Mouse (Mus musculus): ENCODE data around the gene March1. TPM values are rescaled to one million over a fixed set of nuclear protein-coding genes. Genes with fewer than 3 reads are reported as not detected.

March1 gene
- polyA plus RNA-seq, 1 experiment, result 2.4 TPM

DNA sequence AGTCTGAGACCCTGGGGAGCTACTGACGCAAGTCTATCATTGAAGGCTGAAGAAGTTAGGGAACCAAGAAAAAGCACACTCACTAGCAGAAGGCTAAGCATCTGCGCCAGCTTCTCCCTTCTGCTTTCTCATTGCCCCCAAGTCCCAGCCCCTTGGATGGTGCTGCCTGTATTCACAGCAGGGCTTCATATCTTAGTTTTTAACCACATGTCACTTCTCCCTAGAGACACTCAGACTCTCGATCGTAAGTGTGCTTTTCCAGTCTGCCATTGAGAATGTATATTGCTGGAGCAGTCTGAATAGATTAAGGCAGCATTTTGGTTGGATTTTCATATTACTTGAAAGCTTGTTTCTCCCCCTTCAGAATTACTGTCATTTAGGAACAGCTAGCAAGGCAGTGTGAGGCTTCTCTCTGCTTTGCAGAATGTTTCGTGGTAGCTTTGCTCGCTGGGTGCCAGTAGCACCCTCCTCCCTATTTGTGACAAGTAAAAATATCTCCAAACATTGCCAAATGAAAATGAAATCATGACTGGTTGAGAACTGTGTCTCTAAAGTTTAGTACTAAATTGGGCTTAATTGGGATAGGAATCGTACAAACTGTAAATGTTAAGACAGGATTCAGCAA is 586.2 kb downstream of the March1 start:
- no peaks in the 10 kb centered on the region for H3K27me3 ChIP-seq (ENCODE audit: control insufficient read depth, insufficient read depth, low read length)
- 88% methylated on average over 7 of the region's 7 CpGs for WGBS
- no peak overlapping the region for H3K27ac ChIP-seq (ENCODE audit: control insufficient read depth, insufficient read depth, low read length)
- DNase-seq, result no peak
- TF ChIP-seq CTCF (IDR thresholded peaks at IDR 0.05; ENCODE audit: borderline replicate concordance, control insufficient read depth, extremely low read depth, insufficient read depth, low read length, poor library complexity) (no peak), POLR2A (IDR thresholded peaks at IDR 0.05; ENCODE audit: control insufficient read depth, extremely low read depth, insufficient read depth, low read length, poor library complexity) (no peak)
- H3K36me3 ChIP-seq (ENCODE audit: control insufficient read depth, insufficient read depth, low read length), result no peaks in the 10 kb centered on the region
- no peak overlapping the region for H3K4me3 ChIP-seq (ENCODE audit: control insufficient read depth, insufficient read depth, low read length)
- H3K4me1 ChIP-seq (replicated peaks; ENCODE audit: control insufficient read depth, insufficient read depth, low read length), result no peaks in the 10 kb centered on the region

DNA sequence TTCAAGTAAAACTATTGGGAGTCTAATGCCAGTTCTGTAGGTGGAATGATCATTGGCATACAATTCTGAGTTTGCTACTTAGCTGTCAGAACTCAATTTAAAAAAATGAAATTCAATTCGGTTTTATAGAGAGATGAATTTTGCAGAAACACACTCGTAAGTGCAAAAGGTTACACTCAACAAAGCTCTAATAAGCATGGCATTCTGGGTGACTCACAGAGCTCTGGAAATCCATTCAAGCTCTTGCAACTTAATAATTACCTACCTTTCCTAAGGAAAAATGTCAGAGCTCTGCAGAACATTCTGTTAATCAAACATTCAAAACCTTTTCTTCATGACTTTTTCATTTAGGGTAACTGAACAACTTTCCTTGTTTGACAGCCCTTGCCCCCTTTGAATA is 591.9 kb downstream of the March1 start:
- Histone ChIP-seq H3K4me3 (ENCODE audit: control insufficient read depth, insufficient read depth, low read length) (no peak overlapping the region), H3K4me1 (replicated peaks; ENCODE audit: control insufficient read depth, insufficient read depth, low read length) (no peaks in the 10 kb centered on the region), H3K36me3 (ENCODE audit: control insufficient read depth, insufficient read depth, low read length) (no peaks in the 10 kb centered on the region), H3K27ac (ENCODE audit: control insufficient read depth, insufficient read depth, low read length) (no peak overlapping the region), H3K27me3 (ENCODE audit: control insufficient read depth, insufficient read depth, low read length) (no peaks in the 10 kb centered on the region)
- WGBS, result 73% methylated on average over 2 of the region's 2 CpGs
- no peak for DNase-seq
- no peak for TF ChIP-seq CTCF (IDR thresholded peaks at IDR 0.05; ENCODE audit: borderline replicate concordance, control insufficient read depth, extremely low read depth, insufficient read depth, low read length, poor library complexity)
- no peak for TF ChIP-seq POLR2A (IDR thresholded peaks at IDR 0.05; ENCODE audit: control insufficient read depth, extremely low read depth, insufficient read depth, low read length, poor library complexity)

DNA sequence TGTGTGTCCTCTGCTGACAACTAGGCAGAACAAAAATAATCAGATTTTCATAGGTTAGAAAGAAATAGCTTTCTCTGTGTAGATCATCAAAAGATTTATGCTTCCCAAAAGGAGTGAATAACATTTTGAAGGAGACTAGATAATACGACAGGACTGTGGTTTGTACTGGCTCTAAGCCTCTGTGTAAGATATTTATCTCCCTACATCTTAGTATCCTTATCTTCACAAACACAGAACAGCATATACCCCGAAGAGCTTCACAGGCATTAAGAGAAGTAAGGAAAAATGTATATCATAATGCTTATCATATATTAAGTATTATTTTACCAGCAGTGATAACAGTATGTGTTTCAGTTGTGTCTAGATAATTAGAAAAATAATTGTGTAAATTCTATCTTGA is 592.6 kb downstream of the March1 start:
- TF ChIP-seq CTCF (IDR thresholded peaks at IDR 0.05; ENCODE audit: borderline replicate concordance, control insufficient read depth, extremely low read depth, insufficient read depth, low read length, poor library complexity) (no peak), POLR2A (IDR thresholded peaks at IDR 0.05; ENCODE audit: control insufficient read depth, extremely low read depth, insufficient read depth, low read length, poor library complexity) (no peak)
- DNase-seq, result no peak
- H3K27ac ChIP-seq (ENCODE audit: control insufficient read depth, insufficient read depth, low read length), result no peak overlapping the region
- 81% methylated on average over 2 of the region's 2 CpGs for WGBS
- no peaks in the 10 kb centered on the region for H3K36me3 ChIP-seq (ENCODE audit: control insufficient read depth, insufficient read depth, low read length)
- no peak overlapping the region for H3K4me3 ChIP-seq (ENCODE audit: control insufficient read depth, insufficient read depth, low read length)
- H3K4me1 ChIP-seq (replicated peaks; ENCODE audit: control insufficient read depth, insufficient read depth, low read length), result no peaks in the 10 kb centered on the region
- H3K27me3 ChIP-seq (ENCODE audit: control insufficient read depth, insufficient read depth, low read length), result no peaks in the 10 kb centered on the region

DNA sequence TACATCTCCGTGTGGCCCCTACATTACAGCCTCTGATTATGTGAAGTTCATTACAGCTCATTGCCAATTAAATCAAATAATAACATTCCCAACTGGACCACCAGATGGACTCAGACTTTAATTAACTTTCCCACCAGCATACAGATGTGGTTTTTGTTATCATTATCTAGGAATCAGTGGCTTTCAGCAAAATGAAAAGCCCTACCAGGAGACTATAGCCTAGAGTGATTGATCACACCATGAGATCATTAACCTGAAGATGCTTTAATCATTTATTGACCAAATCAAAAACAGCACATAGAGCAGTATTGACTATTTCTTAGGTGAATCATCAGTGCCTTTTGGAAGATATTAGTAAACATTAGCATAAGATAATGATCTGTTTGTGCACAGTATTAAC is 602.3 kb downstream of the March1 start:
- Histone ChIP-seq H3K27me3 (ENCODE audit: control insufficient read depth, insufficient read depth, low read length) (no peaks in the 10 kb centered on the region), H3K27ac (ENCODE audit: control insufficient read depth, insufficient read depth, low read length) (no peak overlapping the region), H3K36me3 (ENCODE audit: control insufficient read depth, insufficient read depth, low read length) (no peaks in the 10 kb centered on the region), H3K4me3 (ENCODE audit: control insufficient read depth, insufficient read depth, low read length) (no peak overlapping the region), H3K4me1 (replicated peaks; ENCODE audit: control insufficient read depth, insufficient read depth, low read length) (no peaks in the 10 kb centered on the region)
- DNase-seq, result no peak
- no peak for TF ChIP-seq POLR2A (IDR thresholded peaks at IDR 0.05; ENCODE audit: control insufficient read depth, extremely low read depth, insufficient read depth, low read length, poor library complexity)
- no peak for TF ChIP-seq CTCF (IDR thresholded peaks at IDR 0.05; ENCODE audit: borderline replicate concordance, control insufficient read depth, extremely low read depth, insufficient read depth, low read length, poor library complexity)
- WGBS, result 84% methylated on average over 1 of the region's 1 CpGs

DNA sequence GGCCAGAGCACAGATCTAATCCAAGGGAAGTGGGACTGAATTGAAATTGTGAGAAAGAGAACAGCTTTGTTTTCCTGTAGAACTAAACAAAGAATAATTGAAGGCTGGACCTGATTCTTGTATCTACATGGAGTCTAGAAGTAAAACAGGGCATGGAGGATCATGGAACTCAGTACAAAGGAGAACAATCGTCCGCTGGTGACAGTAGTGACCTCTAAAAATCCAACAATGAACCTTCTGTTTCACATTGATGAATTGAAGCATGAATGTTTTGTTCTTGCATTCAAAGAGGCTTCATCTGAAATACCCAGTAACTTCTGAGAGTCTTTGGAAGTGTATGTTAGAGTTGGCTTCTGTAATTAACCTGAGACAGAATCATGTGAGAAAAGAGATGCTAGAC is 612.2 kb downstream of the March1 start:
- Histone ChIP-seq H3K27ac (ENCODE audit: control insufficient read depth, insufficient read depth, low read length) (no peak overlapping the region), H3K36me3 (ENCODE audit: control insufficient read depth, insufficient read depth, low read length) (no peaks in the 10 kb centered on the region), H3K27me3 (ENCODE audit: control insufficient read depth, insufficient read depth, low read length) (no peaks in the 10 kb centered on the region), H3K4me3 (ENCODE audit: control insufficient read depth, insufficient read depth, low read length) (no peak overlapping the region), H3K4me1 (replicated peaks; ENCODE audit: control insufficient read depth, insufficient read depth, low read length) (no peaks in the 10 kb centered on the region)
- no peak for DNase-seq
- TF ChIP-seq CTCF (IDR thresholded peaks at IDR 0.05; ENCODE audit: borderline replicate concordance, control insufficient read depth, extremely low read depth, insufficient read depth, low read length, poor library complexity), result no peak
- no peak for TF ChIP-seq POLR2A (IDR thresholded peaks at IDR 0.05; ENCODE audit: control insufficient read depth, extremely low read depth, insufficient read depth, low read length, poor library complexity)
- WGBS, result 93% methylated on average over 2 of the region's 2 CpGs

DNA sequence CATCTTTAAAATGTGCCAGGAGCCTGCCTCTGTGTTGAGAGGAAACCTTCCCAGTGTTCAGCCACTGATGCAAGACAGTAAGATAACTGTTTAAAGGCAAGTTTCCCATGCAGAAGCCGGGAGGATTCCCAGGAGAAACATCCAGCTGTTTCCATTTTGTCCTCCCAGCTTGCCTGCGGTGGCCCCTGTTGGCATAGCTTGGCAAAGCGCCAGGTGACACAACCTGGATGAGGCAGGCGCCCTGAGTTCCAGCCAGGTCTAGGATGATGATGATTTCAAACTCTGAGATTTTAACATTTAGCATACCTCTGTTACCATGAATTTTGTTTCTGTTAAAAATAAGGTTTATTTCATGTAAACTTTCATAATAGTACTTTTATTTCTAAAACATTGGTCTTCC is 651.8 kb downstream of the March1 start:
- no peak for DNase-seq
- TF ChIP-seq CTCF (IDR thresholded peaks at IDR 0.05; ENCODE audit: borderline replicate concordance, control insufficient read depth, extremely low read depth, insufficient read depth, low read length, poor library complexity) (no peak), POLR2A (IDR thresholded peaks at IDR 0.05; ENCODE audit: control insufficient read depth, extremely low read depth, insufficient read depth, low read length, poor library complexity) (no peak)
- Histone ChIP-seq H3K4me1 (replicated peaks; ENCODE audit: control insufficient read depth, insufficient read depth, low read length) (no peaks in the 10 kb centered on the region), H3K4me3 (ENCODE audit: control insufficient read depth, insufficient read depth, low read length) (no peak overlapping the region), H3K27me3 (ENCODE audit: control insufficient read depth, insufficient read depth, low read length) (no peaks in the 10 kb centered on the region), H3K36me3 (ENCODE audit: control insufficient read depth, insufficient read depth, low read length) (no peaks in the 10 kb centered on the region), H3K27ac (ENCODE audit: control insufficient read depth, insufficient read depth, low read length) (no peak overlapping the region)
- WGBS, result 82% methylated on average over 4 of the region's 4 CpGs

DNA sequence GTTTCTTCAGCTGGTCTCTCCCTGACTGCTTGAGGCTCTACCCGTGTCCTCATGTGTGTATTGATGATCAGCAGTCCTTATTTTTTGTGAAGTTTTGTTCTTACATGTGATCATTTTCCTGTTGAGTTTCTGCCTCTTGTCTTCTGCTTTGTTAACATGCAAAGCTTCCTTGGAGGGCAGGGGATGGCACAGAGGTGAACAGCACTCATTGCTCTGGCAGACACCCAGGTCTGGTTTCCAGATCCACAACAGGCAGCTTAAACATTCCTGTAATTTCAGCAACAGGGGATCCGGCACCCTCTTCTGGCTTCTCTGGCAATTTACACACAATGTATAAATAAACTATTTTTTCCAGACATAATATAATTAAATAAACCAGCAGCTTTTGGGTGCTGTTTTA is 652.4 kb downstream of the March1 start:
- 92% methylated on average over 2 of the region's 2 CpGs for WGBS
- no peak for DNase-seq
- H3K27me3 ChIP-seq (ENCODE audit: control insufficient read depth, insufficient read depth, low read length), result no peaks in the 10 kb centered on the region

More for the DNA sequence above, 652.4 kb downstream of the March1 start:
- Histone ChIP-seq H3K4me3 (ENCODE audit: control insufficient read depth, insufficient read depth, low read length) (no peak overlapping the region), H3K27ac (ENCODE audit: control insufficient read depth, insufficient read depth, low read length) (no peak overlapping the region), H3K4me1 (replicated peaks; ENCODE audit: control insufficient read depth, insufficient read depth, low read length) (no peaks in the 10 kb centered on the region), H3K36me3 (ENCODE audit: control insufficient read depth, insufficient read depth, low read length) (no peaks in the 10 kb centered on the region)
- no peak for TF ChIP-seq CTCF (IDR thresholded peaks at IDR 0.05; ENCODE audit: borderline replicate concordance, control insufficient read depth, extremely low read depth, insufficient read depth, low read length, poor library complexity)
- no peak for TF ChIP-seq POLR2A (IDR thresholded peaks at IDR 0.05; ENCODE audit: control insufficient read depth, extremely low read depth, insufficient read depth, low read length, poor library complexity)
